Mouse (Mus musculus) B cell, adult 62 days (primary cell): ENCODE data around the gene Hnf4a. TPM values are rescaled to one million over a fixed set of nuclear protein-coding genes. Genes with fewer than 3 reads are reported as not detected.

Experiments used
- total RNA-seq: library from RNA; stranded (reverse); gene quantifications from 4 replicates; pipeline ENCODE4 v1.2.4, GENCODE M21; 2023

The Hnf4a gene
- not detected in 4 replicates for total RNA-seq

DNA sequence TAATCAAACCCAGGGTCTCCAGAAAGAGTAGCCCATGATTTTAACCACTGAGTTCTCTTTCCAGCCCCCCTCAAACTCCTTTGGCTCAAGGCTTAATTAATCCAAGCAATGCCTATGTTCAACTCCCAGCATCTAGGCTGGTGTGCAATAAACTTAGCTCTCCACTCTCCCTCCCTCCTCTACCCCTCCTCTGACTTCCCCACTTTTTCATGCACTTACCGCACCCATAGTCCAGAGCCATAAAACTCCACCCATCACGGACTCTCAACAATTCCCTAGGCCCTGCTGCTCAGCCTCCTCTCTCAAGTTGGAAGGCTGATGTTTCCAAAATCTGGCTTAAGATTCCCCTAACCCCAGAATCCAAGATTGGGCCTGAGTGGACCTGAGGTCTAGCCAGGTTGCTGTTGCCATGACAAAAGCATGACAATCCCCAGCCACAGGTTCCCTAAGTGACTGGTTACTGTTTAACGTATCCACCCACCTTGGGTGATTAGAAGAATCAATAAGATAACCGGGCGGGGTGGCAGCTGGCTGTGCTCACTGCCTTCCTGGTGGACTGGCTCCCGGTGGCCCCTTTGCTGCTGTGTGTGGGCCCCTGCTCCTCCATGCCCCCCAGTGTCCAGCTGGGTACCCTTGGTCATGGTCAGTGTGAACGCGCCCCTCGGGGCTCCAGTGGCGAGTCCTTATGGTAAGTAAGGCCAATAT lies at the start of gene Hnf4a:
Gene Hnf4a (plus strand): TSS at position 509 of the 705 bp plus-strand sequence.

GRCm38 (mm10) chr2:163472466-163472851 lies 34.1 kb upstream of the Hnf4a start, which contains the start of gene Fitm2:
TSS of gene Fitm2 (minus strand) at chr2:163472629.

GRCm38 (mm10) chr2:163492018-163492417 lies 14.6 kb upstream of the Hnf4a start, which contains the start of gene R3hdml:
TSS of gene R3hdml (plus strand) at chr2:163492318.

GRCm38 (mm10) chr2:163602101-163602971 lies 95.7 kb downstream of the Hnf4a start, which contains the start of gene Ttpal:
TSS of gene Ttpal (plus strand) at chr2:163602314.

Other genes with a start within 250 kb of the Hnf4a start
- 0.18 TPM in 1 of 4 replicates, not detected in the others for gene Jph2, start 108.8 kb upstream of the Hnf4a start, total RNA-seq
- gene Oser1, start 82.1 kb upstream of the Hnf4a start, total RNA-seq: 152 to 161 TPM (median 155 TPM) in 4 replicates
- gene Gdap1l1, start 68.3 kb upstream of the Hnf4a start, total RNA-seq: not detected in 4 replicates
- gene Fitm2, start 34.2 kb upstream of the Hnf4a start, total RNA-seq: 3.3 to 4.3 TPM (median 3.7 TPM) in 4 replicates
- gene R3hdml, start 14.5 kb upstream of the Hnf4a start, total RNA-seq: not detected in 4 replicates
- 227 to 245 TPM (median 234 TPM) in 4 replicates for gene Ttpal, start 95.5 kb downstream of the Hnf4a start, total RNA-seq
- gene Serinc3, start 138.3 kb downstream of the Hnf4a start, total RNA-seq: 1,350 to 1,399 TPM (median 1,388 TPM) in 4 replicates
- 220 to 254 TPM (median 233 TPM) in 4 replicates for gene Pkig, start 151.6 kb downstream of the Hnf4a start, total RNA-seq
- 1.9 to 4.2 TPM (median 2.8 TPM) in 4 replicates for gene Ada, start 243.4 kb downstream of the Hnf4a start, total RNA-seq